Mouse (Mus musculus) liver, embryonic 15.5 days (tissue): ENCODE results near the gene Dut. TPM values are rescaled to one million over a fixed set of nuclear protein-coding genes. Genes with fewer than 3 reads are reported as not detected.
A peak's percentile ranks its signal among the peaks of the same experiment; 100 is the strongest.

Experiments used
- ATAC-seq: fragments of 200-750 bp; cut with Nextera tagmentation; 2 replicates; pipeline ENCODE4 v1.8.0; 2017; ENCODE audit warnings: moderate number of reproducible peaks, mild to moderate bottlenecking, moderate library complexity; ENCODE audit not compliant: insufficient read depth
- H3K27ac ChIP-seq: fragments of 300-500 bp; sonication (generic); replicated peaks from 2 replicates; pipeline ENCODE4 v1.5.1; 2015; ENCODE audit warnings: mild to moderate bottlenecking, inconsistent platforms
- H3K27me3 ChIP-seq: fragments of 300-500 bp; sonication (generic); 2 replicates; pipeline ENCODE4 v1.6.1; 2015; ENCODE audit warnings: mild to moderate bottlenecking, inconsistent platforms
- H3K36me3 ChIP-seq: fragments of 300-500 bp; sonication (generic); replicated peaks from 2 replicates; pipeline ENCODE4 v1.6.1; 2015; ENCODE audit warnings: moderate library complexity, mild to moderate bottlenecking, inconsistent platforms
- H3K4me1 ChIP-seq: fragments of 300-500 bp; sonication (generic); replicated peaks from 2 replicates; pipeline ENCODE4 v1.6.1; 2015; ENCODE audit warnings: inconsistent platforms
- H3K4me2 ChIP-seq: fragments of 300-500 bp; sonication (generic); 2 replicates; pipeline ENCODE4 v1.6.1; 2015; ENCODE audit warnings: moderate library complexity, mild to moderate bottlenecking, inconsistent platforms
- H3K4me3 ChIP-seq: fragments of 300-500 bp; sonication (generic); replicated peaks from 2 replicates; pipeline ENCODE4 v1.5.1; 2015; ENCODE audit warnings: mild to moderate bottlenecking, inconsistent platforms
- H3K9ac ChIP-seq: fragments of 300-500 bp; sonication (generic); 2 replicates; pipeline ENCODE4 v1.6.1; 2015; ENCODE audit warnings: moderate library complexity, mild to moderate bottlenecking, inconsistent platforms
- H3K9me3 ChIP-seq: fragments of 300-500 bp; sonication (generic); replicated peaks from 2 replicates; pipeline ENCODE4 v1.6.1; 2016; ENCODE audit warnings: inconsistent platforms
- WGBS: fragments of 180-500 bp; shearing (Covaris S2); methylation state at CpG from one replicate; pipeline ENCODE4 v1.1.7; 2015; ENCODE audit warnings: mixed read lengths; ENCODE audit not compliant: insufficient replicate concordance; 5-methylcytosine and 5-hydroxymethylcytosine counted together
- polyA plus RNA-seq: library from polyadenylated mRNA; unstranded; fragments of >200 nt; fragmentation: Nextera tagmentation; extraction: Ambion mirVana; gene quantifications from 2 replicates; pipeline ENCODE4 v1.2.1, GENCODE M21; 2015

Dut gene
- polyA plus RNA-seq: 87.7 and 101 TPM in 2 replicates

- 1% methylated on average over 96 of the region's 96 CpGs for WGBS
- H3K27ac ChIP-seq: peak within 1 kb of the TSS; percentile 88
- H3K4me1 ChIP-seq: peaks cover 51% of the 10 kb centered on the region
These were observed at the start of gene Dut for GRCm38 (mm10) chr2:125247108-125247961. Gene Dut (plus strand): TSS chr2:125247190.

GRCm38 (mm10) chr2:125208894-125209596, 37.9 kb upstream of the Dut start:
- no peaks in the 10 kb centered on the region for H3K4me1 ChIP-seq
- H3K9me3 ChIP-seq: no peaks in the 10 kb centered on the region
- no peak overlapping the region for H3K9ac ChIP-seq
- WGBS: 70% methylated on average over 14 of the region's 14 CpGs
- no peak overlapping the region for H3K27ac ChIP-seq
- no peak overlapping the region for H3K4me3 ChIP-seq
- H3K4me2 ChIP-seq: no peak overlapping the region
- H3K27me3 ChIP-seq: no peaks in the 10 kb centered on the region
- no peak for ATAC-seq
- H3K36me3 ChIP-seq: no peaks in the 10 kb centered on the region

More at GRCm38 (mm10) chr2:125247108-125247961, at the start of gene Dut:
- peak within 1 kb of the TSS; percentile 85 for H3K4me3 ChIP-seq
- peak; percentile 99 for ATAC-seq
- no peaks in the 10 kb centered on the region for H3K9me3 ChIP-seq
- H3K27me3 ChIP-seq: no peaks in the 10 kb centered on the region
- H3K9ac ChIP-seq: peak within 1 kb of the TSS; percentile 85
- H3K36me3 ChIP-seq: peaks cover 28% of the 10 kb centered on the region
- peak within 1 kb of the TSS; percentile 89 for H3K4me2 ChIP-seq

- no peak overlapping the region for H3K4me2 ChIP-seq
- ATAC-seq: no peak
- H3K36me3 ChIP-seq: no peaks in the 10 kb centered on the region
- H3K9me3 ChIP-seq: no peaks in the 10 kb centered on the region
- H3K4me1 ChIP-seq: no peaks in the 10 kb centered on the region
- H3K27ac ChIP-seq: no peak overlapping the region
- H3K27me3 ChIP-seq: no peaks in the 10 kb centered on the region
- no peak overlapping the region for H3K4me3 ChIP-seq
- H3K9ac ChIP-seq: no peak overlapping the region
- 56% methylated on average over 10 of the region's 10 CpGs for WGBS
These were observed 35.0 kb upstream of the Dut start for GRCm38 (mm10) chr2:125211831-125212510.

GRCm38 (mm10) chr2:125214592-125214991, 32.4 kb upstream of the Dut start:
- Histone ChIP-seq H3K9me3 (no peaks in the 10 kb centered on the region), H3K4me3 (no peak overlapping the region), H3K27me3 (no peaks in the 10 kb centered on the region), H3K4me1 (no peaks in the 10 kb centered on the region), H3K36me3 (no peaks in the 10 kb centered on the region), H3K4me2 (no peak overlapping the region), H3K9ac (no peak overlapping the region), H3K27ac (no peak overlapping the region)
- no peak for ATAC-seq
- WGBS: 3% methylated on average over 3 of the region's 3 CpGs

GRCm38 (mm10) chr2:125217286-125217685, 29.7 kb upstream of the Dut start:
- no peaks in the 10 kb centered on the region for H3K9me3 ChIP-seq
- 52% methylated on average over 6 of the region's 6 CpGs for WGBS
- H3K27ac ChIP-seq: no peak overlapping the region
- 0 out of 2 replicates have a peak, but pooled peaks cover 3% of the 10 kb centered on the region for H3K4me1 ChIP-seq
- no peak overlapping the region for H3K9ac ChIP-seq
- H3K27me3 ChIP-seq: no peaks in the 10 kb centered on the region
- no peak overlapping the region for H3K4me3 ChIP-seq
- no peaks in the 10 kb centered on the region for H3K36me3 ChIP-seq
- ATAC-seq: no peak
- H3K4me2 ChIP-seq: no peak overlapping the region

- 0 out of 2 replicates have a peak, but pooled peaks cover 3% of the 10 kb centered on the region for H3K4me1 ChIP-seq
- no peak for ATAC-seq
These were observed 28.4 kb upstream of the Dut start for GRCm38 (mm10) chr2:125218566-125218965.

GRCm38 (mm10) chr2:125219268-125219667, 27.7 kb upstream of the Dut start:
- no peak overlapping the region for H3K4me3 ChIP-seq
- ATAC-seq: no peak
- H3K9ac ChIP-seq: no peak overlapping the region
- no peak overlapping the region for H3K4me2 ChIP-seq
- H3K36me3 ChIP-seq: no peaks in the 10 kb centered on the region
- no peaks in the 10 kb centered on the region for H3K27me3 ChIP-seq
- 0 out of 2 replicates have a peak, but pooled peaks cover 3% of the 10 kb centered on the region for H3K4me1 ChIP-seq
- 73% methylated on average over 3 of the region's 3 CpGs for WGBS
- no peaks in the 10 kb centered on the region for H3K9me3 ChIP-seq
- H3K27ac ChIP-seq: no peak overlapping the region

More at GRCm38 (mm10) chr2:125218566-125218965, 28.4 kb upstream of the Dut start:
- 70% methylated on average over 1 of the region's 1 CpGs for WGBS
- H3K27me3 ChIP-seq: no peaks in the 10 kb centered on the region
- no peak overlapping the region for H3K4me3 ChIP-seq
- no peaks in the 10 kb centered on the region for H3K9me3 ChIP-seq
- no peak overlapping the region for H3K27ac ChIP-seq
- H3K36me3 ChIP-seq: no peaks in the 10 kb centered on the region
- H3K4me2 ChIP-seq: no peak overlapping the region
- H3K9ac ChIP-seq: no peak overlapping the region

GRCm38 (mm10) chr2:125221673-125222072, 25.3 kb upstream of the Dut start:
- H3K4me3 ChIP-seq: no peak overlapping the region
- no peak overlapping the region for H3K9ac ChIP-seq
- no peak overlapping the region for H3K4me2 ChIP-seq
- ATAC-seq: no peak
- no peaks in the 10 kb centered on the region for H3K27me3 ChIP-seq
- no peaks in the 10 kb centered on the region for H3K36me3 ChIP-seq
- H3K27ac ChIP-seq: no peak overlapping the region
- WGBS: 59% methylated on average over 1 of the region's 1 CpGs
- 0 out of 2 replicates have a peak, but pooled peaks cover 3% of the 10 kb centered on the region for H3K4me1 ChIP-seq
- no peaks in the 10 kb centered on the region for H3K9me3 ChIP-seq

- no peaks in the 10 kb centered on the region for H3K9me3 ChIP-seq
- H3K4me1 ChIP-seq: peaks cover 22% of the 10 kb centered on the region
- 27% methylated on average over 11 of the region's 11 CpGs for WGBS
- no peaks in the 10 kb centered on the region for H3K27me3 ChIP-seq
- peak; percentile 73 for ATAC-seq
- no peak overlapping the region for H3K9ac ChIP-seq
- no peak overlapping the region for H3K4me3 ChIP-seq
- H3K4me2 ChIP-seq: peak overlapping the region; percentile 27
- no peak overlapping the region for H3K27ac ChIP-seq
- no peaks in the 10 kb centered on the region for H3K36me3 ChIP-seq
These were observed 18.2 kb upstream of the Dut start for GRCm38 (mm10) chr2:125228472-125229409.

GRCm38 (mm10) chr2:125232183-125232582, 14.8 kb upstream of the Dut start:
- no peak overlapping the region for H3K4me2 ChIP-seq
- no peaks in the 10 kb centered on the region for H3K36me3 ChIP-seq
- no peak overlapping the region for H3K27ac ChIP-seq
- H3K4me3 ChIP-seq: no peak overlapping the region
- H3K4me1 ChIP-seq: peaks cover 22% of the 10 kb centered on the region
- H3K9ac ChIP-seq: no peak overlapping the region
- peak; percentile 50; the same call in 1 of the 2 replicates for ATAC-seq
- no peaks in the 10 kb centered on the region for H3K27me3 ChIP-seq
- H3K9me3 ChIP-seq: no peaks in the 10 kb centered on the region
- 48% methylated on average over 4 of the region's 4 CpGs for WGBS
